Mouse (Mus musculus) midbrain, embryonic 14.5 days (tissue): ENCODE data around the gene Bicd2. TPM values are rescaled to one million over a fixed set of nuclear protein-coding genes. Genes with fewer than 3 reads are reported as not detected.

ENCODE experiments used
- ATAC-seq: fragments of 200-750 bp; cut with Nextera tagmentation; 2 replicates; pipeline ENCODE4 v1.8.0; 2017; ENCODE audit warnings: moderate number of reproducible peaks, moderate library complexity; ENCODE audit not compliant: low FRiP score, low TSS enrichment
- DNase-seq: peaks from one replicate; pipeline ENCODE4 v3.0.0-alpha.2; 2015
- H3K27ac ChIP-seq: fragments of 300-500 bp; sonication (generic); replicated peaks from 2 replicates; pipeline ENCODE4 v1.5.1; 2014; ENCODE audit warnings: mild to moderate bottlenecking, low read depth, low read length, moderate library complexity
- H3K27me3 ChIP-seq: fragments of 300-500 bp; sonication (generic); 2 replicates; pipeline ENCODE4 v1.6.1; 2014; ENCODE audit warnings: low read length, control low read depth, mixed read lengths; ENCODE audit not compliant: control insufficient read depth, insufficient read depth
- H3K36me3 ChIP-seq: fragments of 300-500 bp; sonication (generic); 2 replicates; pipeline ENCODE4 v1.6.1; 2014; ENCODE audit warnings: low read length, control low read depth; ENCODE audit not compliant: control insufficient read depth, insufficient read depth
- H3K4me1 ChIP-seq: fragments of 300-500 bp; sonication (generic); 2 replicates; pipeline ENCODE4 v1.6.1; 2014; ENCODE audit warnings: mild to moderate bottlenecking, antibody characterized with exemption, low read length, control low read depth; ENCODE audit not compliant: control insufficient read depth, insufficient read depth
- H3K4me2 ChIP-seq: fragments of 300-500 bp; sonication (generic); 2 replicates; pipeline ENCODE4 v1.6.1; 2014; ENCODE audit warnings: mild to moderate bottlenecking, low read length, moderate library complexity
- H3K4me3 ChIP-seq: fragments of 300-500 bp; sonication (generic); replicated peaks from 2 replicates; pipeline ENCODE4 v1.5.1; 2014; ENCODE audit warnings: low read depth, low read length
- H3K9ac ChIP-seq: fragments of 300-500 bp; sonication (generic); replicated peaks from 2 replicates; pipeline ENCODE4 v1.6.1; 2014; ENCODE audit warnings: mild to moderate bottlenecking, low read length, moderate library complexity
- H3K9me3 ChIP-seq: fragments of 300-500 bp; sonication (generic); 2 replicates; pipeline ENCODE4 v1.6.1; 2016; ENCODE audit warnings: low read length, control low read depth, mixed read lengths; ENCODE audit not compliant: control insufficient read depth
- WGBS: fragments of 180-500 bp; shearing (Covaris S2); extraction: QIAGEN DNeasy Blood & Tissue Kit; methylation state at CpG from one replicate; pipeline ENCODE4 v1.1.7; 2014; 5-methylcytosine and 5-hydroxymethylcytosine counted together
- polyA plus RNA-seq: library from polyadenylated mRNA; unstranded; fragments of >200 nt; fragmentation: Nextera tagmentation; extraction: Ambion mirVana; gene quantifications from 2 replicates; pipeline ENCODE4 v1.2.1, GENCODE M21; 2014

Gene Bicd2
- polyA plus RNA-seq, 1 experiment from 2014 or later = 30.1 TPM

GRCm38 (mm10) chr13:49372370-49373060, 31.1 kb downstream of the Bicd2 start:
- Histone ChIP-seq H3K9ac (no peak overlapping the region), H3K9me3 (no peaks in the 10 kb centered on the region), H3K27ac (no peak overlapping the region), H3K4me2 (no peak overlapping the region), H3K27me3 (no peaks in the 10 kb centered on the region), H3K4me1 (no peaks in the 10 kb centered on the region), H3K36me3 (peaks cover 58% of the 10 kb centered on the region), H3K4me3 (no peak overlapping the region)
- ATAC-seq = no peak
- 89% methylated on average over 9 of the region's 9 CpGs for WGBS
- DNase-seq = no peak

- H3K4me1 ChIP-seq = no peaks in the 10 kb centered on the region
- no peak overlapping the region for H3K4me3 ChIP-seq
- no peaks in the 10 kb centered on the region for H3K9me3 ChIP-seq
- WGBS = 76% methylated on average over 6 of the region's 6 CpGs
- ATAC-seq = no peak
- H3K4me2 ChIP-seq = no peak overlapping the region
- no peak overlapping the region for H3K27ac ChIP-seq
- no peak overlapping the region for H3K9ac ChIP-seq
- DNase-seq = no peak
- peaks cover 72% of the 10 kb centered on the region for H3K36me3 ChIP-seq
- H3K27me3 ChIP-seq = no peaks in the 10 kb centered on the region
Observed at GRCm38 (mm10) chr13:49374304-49374703, 32.9 kb downstream of the Bicd2 start.

GRCm38 (mm10) chr13:49374730-49375129, 33.3 kb downstream of the Bicd2 start:
- Histone ChIP-seq H3K27ac (no peak overlapping the region), H3K27me3 (no peaks in the 10 kb centered on the region), H3K4me1 (no peaks in the 10 kb centered on the region), H3K36me3 (peaks cover 72% of the 10 kb centered on the region), H3K9me3 (no peaks in the 10 kb centered on the region), H3K9ac (no peak overlapping the region), H3K4me3 (no peak overlapping the region), H3K4me2 (no peak overlapping the region)
- no peak for ATAC-seq
- 83% methylated on average over 6 of the region's 6 CpGs for WGBS
- no peak for DNase-seq

- no peaks in the 10 kb centered on the region for H3K9me3 ChIP-seq
- DNase-seq = no peak
- WGBS = 82% methylated on average over 6 of the region's 6 CpGs
- H3K27ac ChIP-seq = no peak overlapping the region
- no peak for ATAC-seq
- no peak overlapping the region for H3K4me3 ChIP-seq
- H3K4me1 ChIP-seq = no peaks in the 10 kb centered on the region
- H3K36me3 ChIP-seq = peaks cover 79% of the 10 kb centered on the region
- no peak overlapping the region for H3K4me2 ChIP-seq
- no peaks in the 10 kb centered on the region for H3K27me3 ChIP-seq
- no peak overlapping the region for H3K9ac ChIP-seq
Observed at GRCm38 (mm10) chr13:49377608-49378007, 36.2 kb downstream of the Bicd2 start.

- Histone ChIP-seq H3K27me3 (no peaks in the 10 kb centered on the region), H3K27ac (no peak overlapping the region), H3K4me1 (no peaks in the 10 kb centered on the region), H3K4me3 (no peak overlapping the region), H3K36me3 (peaks cover 95% of the 10 kb centered on the region), H3K9me3 (no peaks in the 10 kb centered on the region), H3K4me2 (no peak overlapping the region), H3K9ac (no peak overlapping the region)
- WGBS = 96% methylated on average over 20 of the region's 20 CpGs
- ATAC-seq (no peak), DNase-seq (no peak)
Observed at GRCm38 (mm10) chr13:49379301-49379700, 37.9 kb downstream of the Bicd2 start.

GRCm38 (mm10) chr13:49381230-49381629, 39.8 kb downstream of the Bicd2 start:
- H3K27ac ChIP-seq = no peak overlapping the region
- no peak overlapping the region for H3K9ac ChIP-seq
- no peaks in the 10 kb centered on the region for H3K4me1 ChIP-seq
- WGBS = 20% methylated on average over 3 of the region's 3 CpGs
- peaks cover 96% of the 10 kb centered on the region for H3K36me3 ChIP-seq
- H3K4me3 ChIP-seq = no peak overlapping the region
- H3K4me2 ChIP-seq = no peak overlapping the region
- H3K9me3 ChIP-seq = no peaks in the 10 kb centered on the region
- no peak; the same call in 1 of the 2 replicates for ATAC-seq
- H3K27me3 ChIP-seq = no peaks in the 10 kb centered on the region
- peak; percentile 86 for DNase-seq

GRCm38 (mm10) chr13:49382997-49383396, 41.6 kb downstream of the Bicd2 start:
- Histone ChIP-seq H3K4me1 (no peaks in the 10 kb centered on the region), H3K27ac (no peak overlapping the region), H3K9me3 (no peaks in the 10 kb centered on the region), H3K4me2 (no peak overlapping the region), H3K9ac (no peak overlapping the region), H3K4me3 (no peak overlapping the region), H3K27me3 (no peaks in the 10 kb centered on the region), H3K36me3 (peaks cover 86% of the 10 kb centered on the region)
- ATAC-seq (no peak), DNase-seq (no peak)
- 95% methylated on average over 23 of the region's 23 CpGs for WGBS

GRCm38 (mm10) chr13:49384751-49385463, 43.5 kb downstream of the Bicd2 start:
- 86% methylated on average over 16 of the region's 16 CpGs for WGBS
- H3K27ac ChIP-seq = no peak overlapping the region
- no peak overlapping the region for H3K9ac ChIP-seq
- no peak overlapping the region for H3K4me3 ChIP-seq
- ATAC-seq (no peak), DNase-seq (no peak)
- no peak overlapping the region for H3K4me2 ChIP-seq
- H3K9me3 ChIP-seq = no peaks in the 10 kb centered on the region
- no peaks in the 10 kb centered on the region for H3K4me1 ChIP-seq
- peaks cover 69% of the 10 kb centered on the region for H3K36me3 ChIP-seq
- no peaks in the 10 kb centered on the region for H3K27me3 ChIP-seq

GRCm38 (mm10) chr13:49391374-49391773, 50.0 kb downstream of the Bicd2 start:
- Histone ChIP-seq H3K27ac (no peak overlapping the region), H3K27me3 (no peaks in the 10 kb centered on the region), H3K36me3 (peaks cover 10% of the 10 kb centered on the region), H3K4me3 (no peak overlapping the region), H3K9me3 (peaks cover 5% of the 10 kb centered on the region), H3K4me2 (no peak overlapping the region), H3K9ac (no peak overlapping the region), H3K4me1 (no peaks in the 10 kb centered on the region)
- ATAC-seq = no peak
- peak; percentile 7 for DNase-seq
- 95% methylated on average over 2 of the region's 2 CpGs for WGBS
